ENCODE assay signal across 12 mouse cellular contexts in the genomic region with DNA sequence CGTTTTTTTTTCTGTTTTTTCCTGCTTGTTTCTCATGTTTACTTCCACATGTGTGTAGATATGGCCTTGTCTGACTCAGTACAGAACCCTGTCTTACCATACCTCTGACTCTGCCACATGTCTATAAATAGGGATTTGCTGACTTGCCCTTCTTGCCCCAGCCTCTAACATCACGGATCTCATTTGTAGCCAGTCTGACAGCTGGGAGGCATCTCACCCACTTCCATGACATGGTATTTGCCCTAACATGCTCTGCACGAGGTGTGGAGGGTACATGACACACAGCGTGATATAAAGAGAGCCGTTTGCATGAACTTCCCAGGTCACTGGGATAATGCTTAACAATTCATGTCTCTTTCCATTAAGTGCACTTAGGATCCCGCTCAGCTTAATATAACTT.
DNase-seq lines count a peak whose midpoint lies in the region; ATAC-seq and TF ChIP-seq lines count a peak whose summit lies in the region.
"Had no signal": no experiment of that assay in that cellular context is flagged by ENCODE, and none has a peak within 500 bp of the region (broad histone marks: within the 10 kb centered on the region; RNA-seq: fewer than 3 reads in every experiment).

No protein-coding gene starts in this region.

- TF ChIP-seq POLR2A in cortical plate, adult 2 months (IDR thresholded peaks at IDR 0.05; ENCODE audit: extremely low read depth, insufficient read depth, low read length) = no peak

- peaks cover 19% of the 10 kb centered on the region for H3K4me1 ChIP-seq in heart, embryonic 16.5 days (ENCODE audit: control insufficient read depth, insufficient read depth, low read length)
- peaks cover 3% of the 10 kb centered on the region for H3K4me1 ChIP-seq in cortical plate, adult 2 months (ENCODE audit: control insufficient read depth, insufficient read depth, low read length)
- peaks cover 10% of the 10 kb centered on the region for H3K4me1 ChIP-seq in embryonic facial prominence, embryonic 14.5 days (ENCODE audit: control insufficient read depth, insufficient read depth, low read length)
- H3K4me1 ChIP-seq in lung, embryonic 14.5 days (ENCODE audit: insufficient read depth) = peaks cover 7% of the 10 kb centered on the region
- H3K4me1 ChIP-seq: midbrain, embryonic 13.5 days had no signal

- peak overlapping the region; percentile 80 for H3K27ac ChIP-seq in heart, embryonic 16.5 days (ENCODE audit: low read length)
- H3K27ac ChIP-seq in cortical plate, adult 2 months (ENCODE audit: insufficient read depth, low read length) = peak overlapping the region; percentile 60; the same call in 1 of the 2 replicates
- H3K27ac ChIP-seq in embryonic facial prominence, embryonic 14.5 days (replicated peaks; ENCODE audit: low read depth, low read length) = peak overlapping the region; percentile 79
- H3K27ac ChIP-seq in lung, embryonic 14.5 days (ENCODE audit: low read depth) = peak overlapping the region; percentile 79
- H3K27ac ChIP-seq: hindbrain, embryonic 14.5 days; midbrain, embryonic 13.5 days had no signal

- whole genome bisulfite sequencing in heart, embryonic 16.5 days = 27% methylated on average over 6 of the region's 6 CpGs
- 47% methylated on average over 6 of the region's 6 CpGs for WGBS in embryonic facial prominence, embryonic 14.5 days
- 26% methylated on average over 6 of the region's 6 CpGs for WGBS in lung, embryonic 14.5 days

- H3K4me3 ChIP-seq in heart, embryonic 16.5 days (ENCODE audit: low read length) = no peak overlapping the region
- no peak overlapping the region for H3K4me3 ChIP-seq in cortical plate, adult 2 months (ENCODE audit: insufficient read depth, low read length)
- H3K4me3 ChIP-seq in embryonic facial prominence, embryonic 14.5 days (ENCODE audit: low read depth, low read length) = no peak overlapping the region
- no peak overlapping the region for H3K4me3 ChIP-seq in lung, embryonic 14.5 days (ENCODE audit: low read depth, low read length)
- H3K4me3 ChIP-seq: midbrain, embryonic 13.5 days had no signal

- no peak for DNase-seq in heart, adult 8-10 months (ENCODE audit: low spot score)
- DNase-seq in embryonic facial prominence, embryonic 14.5 days (ENCODE audit: low spot score) = peak; percentile 22
- DNase-seq in lung, embryonic 14.5 days = peak; percentile 81
- no peak for DNase-seq in spleen, adult 12 weeks (ENCODE audit: low spot score)
- DNase-seq in Muller cell, postnatal 12 days (ENCODE audit: inconsistent ontology term) = no peak
- DNase-seq in adipocyte (ENCODE audit: low spot score) = no peak
- DNase-seq: left cerebral cortex, postnatal 4 days; thymus, postnatal 4 days had no signal

- no peak overlapping the region for H3K9ac ChIP-seq in heart, embryonic 16.5 days (ENCODE audit: low read length)
- no peak overlapping the region for H3K9ac ChIP-seq in embryonic facial prominence, embryonic 14.5 days (ENCODE audit: low read depth, low read length)
- no peak overlapping the region for H3K9ac ChIP-seq in lung, embryonic 14.5 days
- H3K9ac ChIP-seq: hindbrain, embryonic 14.5 days; midbrain, embryonic 13.5 days had no signal

- H3K27me3 ChIP-seq in heart, embryonic 16.5 days (ENCODE audit: control insufficient read depth, insufficient read depth, low read length) = no peaks in the 10 kb centered on the region
- no peaks in the 10 kb centered on the region for H3K27me3 ChIP-seq in embryonic facial prominence, embryonic 14.5 days (replicated peaks; ENCODE audit: control insufficient read depth, insufficient read depth, low read length)
- no peaks in the 10 kb centered on the region for H3K27me3 ChIP-seq in lung, embryonic 14.5 days (ENCODE audit: insufficient read depth, low read length)
- H3K27me3 ChIP-seq: midbrain, embryonic 13.5 days had no signal

- ATAC-seq in heart, embryonic 16.5 days (replicated peaks; ENCODE audit: extremely low read depth, insufficient read depth, low FRiP score) = peak; percentile 78
- ATAC-seq in embryonic facial prominence, embryonic 14.5 days (ENCODE audit: low read depth) = no peak
- peak; percentile 85 for ATAC-seq in lung, embryonic 14.5 days (ENCODE audit: insufficient read depth)
- ATAC-seq: midbrain, embryonic 13.5 days had no signal

- no peaks in the 10 kb centered on the region for H3K9me3 ChIP-seq in heart, embryonic 16.5 days (replicated peaks; ENCODE audit: control insufficient read depth, low read length)
- no peaks in the 10 kb centered on the region for H3K9me3 ChIP-seq in embryonic facial prominence, embryonic 14.5 days (ENCODE audit: control insufficient read depth, low read length)
- H3K9me3 ChIP-seq in lung, embryonic 14.5 days (ENCODE audit: low read depth, low read length) = no peaks in the 10 kb centered on the region
- H3K9me3 ChIP-seq: midbrain, embryonic 13.5 days had no signal

- TF ChIP-seq CTCF in cortical plate, adult 2 months (IDR thresholded peaks at IDR 0.05; ENCODE audit: extremely low read depth, insufficient read depth, low read length) = no peak
- TF ChIP-seq CTCF in lung, embryonic 14.5 days (IDR thresholded peaks at IDR 0.05; ENCODE audit: low read depth) = no peak

- no peaks in the 10 kb centered on the region for H3K36me3 ChIP-seq in heart, embryonic 16.5 days (ENCODE audit: control insufficient read depth, insufficient read depth)
- no peaks in the 10 kb centered on the region for H3K36me3 ChIP-seq in embryonic facial prominence, embryonic 14.5 days (ENCODE audit: control insufficient read depth, insufficient read depth, low read length)
- no peaks in the 10 kb centered on the region for H3K36me3 ChIP-seq in lung, embryonic 14.5 days (ENCODE audit: insufficient read depth)
- H3K36me3 ChIP-seq: midbrain, embryonic 13.5 days had no signal

- 0 out of 2 replicates have a peak overlapping the region, but pooled peaks have one; percentile 6 for H3K4me2 ChIP-seq in heart, embryonic 16.5 days (ENCODE audit: low read depth, low read length)
- no peak overlapping the region for H3K4me2 ChIP-seq in embryonic facial prominence, embryonic 14.5 days (ENCODE audit: low read depth, low read length)
- peak overlapping the region; percentile 36; the same call in 1 of the 2 replicates for H3K4me2 ChIP-seq in lung, embryonic 14.5 days
- H3K4me2 ChIP-seq: hindbrain, embryonic 14.5 days; midbrain, embryonic 13.5 days had no signal

Comparison
In these comparisons a context has a peak if more than half of its experiments do, and no peak if none do; other contexts are left out.
1. DNase-seq: peak in embryonic facial prominence, embryonic 14.5 days (single experiment) and lung, embryonic 14.5 days (single experiment); none in heart, adult 8-10 months (single experiment), spleen, adult 12 weeks (single experiment), Muller cell, postnatal 12 days (single experiment) and adipocyte (single experiment).
2. Peak in every context shown above with its lines, with median percentiles within 50 percentile points of each other: H3K27ac ChIP-seq.